Mouse (Mus musculus) E14TG2a.4 (cell line): ENCODE measurements around the gene Il4ra.

Experiments
- CTCF ChIP-seq: conservative IDR thresholded peaks from 2 replicates; pipeline ENCODE4 v1.5.1; 2014; ENCODE audit warnings: low read length
- NANOG ChIP-seq: IDR thresholded peaks from 2 replicates; pipeline ENCODE4 v1.6.1; 2014; ENCODE audit warnings: borderline replicate concordance, low read length, mixed read lengths
- POU5F1 ChIP-seq: IDR thresholded peaks from 2 replicates; pipeline ENCODE4 v1.6.1; 2014; ENCODE audit warnings: low read length, borderline replicate concordance

GRCm38 (mm10) chr7:125541026-125541425 lies 10.9 kb upstream of the Il4ra start:
- TF ChIP-seq CTCF (no peak), POU5F1 (no peak), NANOG (no peak)
